Mouse (Mus musculus) limb, embryonic 11.5 days (tissue): Measurements from ENCODE around the gene Alox12e. TPM values are rescaled to one million over a fixed set of nuclear protein-coding genes. Genes with fewer than 3 reads are reported as not detected.

ENCODE experiments used
- ATAC-seq: fragments of 200-750 bp; cut with Nextera tagmentation; 2 replicates; pipeline ENCODE4 v1.8.0; 2017; ENCODE audit warnings: low read depth; ENCODE audit not compliant: insufficient number of reproducible peaks, low FRiP score, low TSS enrichment
- DNase-seq: peaks from one replicate; pipeline ENCODE4 v3.0.0-alpha.2; 2015; ENCODE audit warnings: low spot score
- H3K27ac ChIP-seq: fragments of 300-500 bp; sonication (generic); replicated peaks from 2 replicates; pipeline ENCODE4 v1.5.1; 2014; ENCODE audit warnings: low read depth, mild to moderate bottlenecking, low read length
- H3K27me3 ChIP-seq: fragments of 300-500 bp; sonication (generic); 2 replicates; pipeline ENCODE4 v1.6.1; 2014; ENCODE audit warnings: mild to moderate bottlenecking, low read length, mixed read lengths; ENCODE audit not compliant: control insufficient read depth, insufficient read depth
- H3K36me3 ChIP-seq: fragments of 300-500 bp; sonication (generic); 2 replicates; pipeline ENCODE4 v1.6.1; 2014; ENCODE audit warnings: mild to moderate bottlenecking, low read length, moderate library complexity, mixed read lengths; ENCODE audit not compliant: control insufficient read depth, insufficient read depth
- H3K4me1 ChIP-seq: fragments of 300-500 bp; sonication (generic); 2 replicates; pipeline ENCODE4 v1.6.1; 2014; ENCODE audit warnings: low read length, mixed read lengths; ENCODE audit not compliant: control insufficient read depth, insufficient read depth
- H3K4me2 ChIP-seq: fragments of 300-500 bp; sonication (generic); 2 replicates; pipeline ENCODE4 v1.6.1; 2014; ENCODE audit warnings: low read depth, mild to moderate bottlenecking, moderate library complexity; ENCODE audit not compliant: severe bottlenecking
- H3K4me3 ChIP-seq: fragments of 300-500 bp; sonication (generic); 2 replicates; pipeline ENCODE4 v1.5.1; 2014; ENCODE audit warnings: low read depth, low read length
- H3K9ac ChIP-seq: fragments of 300-500 bp; sonication (generic); 2 replicates; pipeline ENCODE4 v1.6.1; 2014; ENCODE audit warnings: mild to moderate bottlenecking, low read length
- H3K9me3 ChIP-seq: fragments of 300-500 bp; sonication (generic); 2 replicates; pipeline ENCODE4 v1.6.1; 2016; ENCODE audit warnings: low read length; ENCODE audit not compliant: control insufficient read depth
- WGBS: fragments of 180-500 bp; shearing (Covaris S2); extraction: QIAGEN DNeasy Blood & Tissue Kit; methylation state at CpG from one replicate; pipeline ENCODE4 v1.1.7; 2014; 5-methylcytosine and 5-hydroxymethylcytosine counted together
- polyA plus RNA-seq: library from polyadenylated mRNA; unstranded; fragments of >200 nt; fragmentation: Nextera tagmentation; extraction: Ambion mirVana; gene quantifications from 2 replicates; pipeline ENCODE4 v1.2.1, GENCODE M21; 2014

The Alox12e gene
- polyA plus RNA-seq, 1 experiment from 2014 or later, result not detected

- no peak overlapping the region for H3K4me2 ChIP-seq
- H3K9me3 ChIP-seq, result no peaks in the 10 kb centered on the region
- DNase-seq (peak; percentile 79), ATAC-seq (no peak)
- H3K4me1 ChIP-seq, result no peaks in the 10 kb centered on the region
- no peak overlapping the region for H3K27ac ChIP-seq
- no peaks in the 10 kb centered on the region for H3K27me3 ChIP-seq
- H3K4me3 ChIP-seq, result no peak overlapping the region
- H3K36me3 ChIP-seq, result no peaks in the 10 kb centered on the region
- no peak overlapping the region for H3K9ac ChIP-seq
- WGBS, result 32% methylated on average over 4 of the region's 4 CpGs
Measured at GRCm38 (mm10) chr11:70334477-70334876, 12.0 kb upstream of the Alox12e start.

GRCm38 (mm10) chr11:70324726-70325125 lies 2.3 kb upstream of the Alox12e start:
- no peak for DNase-seq
- Histone ChIP-seq H3K9ac (no peak overlapping the region), H3K27ac (no peak overlapping the region), H3K9me3 (no peaks in the 10 kb centered on the region), H3K4me3 (no peak overlapping the region), H3K27me3 (peaks cover 30% of the 10 kb centered on the region), H3K4me1 (no peaks in the 10 kb centered on the region), H3K36me3 (no peaks in the 10 kb centered on the region), H3K4me2 (no peak overlapping the region)
- WGBS, result 87% methylated on average over 8 of the region's 8 CpGs
- no peak for ATAC-seq

- Histone ChIP-seq H3K27me3 (peaks cover 33% of the 10 kb centered on the region), H3K9me3 (no peaks in the 10 kb centered on the region), H3K4me3 (no peak overlapping the region), H3K36me3 (no peaks in the 10 kb centered on the region), H3K4me2 (no peak overlapping the region; the same call in 1 of the 2 replicates), H3K27ac (no peak overlapping the region), H3K9ac (no peak overlapping the region), H3K4me1 (no peaks in the 10 kb centered on the region)
- 3% methylated on average over 15 of the region's 15 CpGs for WGBS
- DNase-seq, result peak; percentile 76
- ATAC-seq, result no peak
Measured at GRCm38 (mm10) chr11:70321664-70322063, 764 bp downstream of the Alox12e start.

GRCm38 (mm10) chr11:70319614-70320013 lies 2.8 kb downstream of the Alox12e start:
- H3K4me2 ChIP-seq, result no peak overlapping the region
- peaks cover 33% of the 10 kb centered on the region for H3K27me3 ChIP-seq
- no peak overlapping the region for H3K9ac ChIP-seq
- H3K9me3 ChIP-seq, result no peaks in the 10 kb centered on the region
- 77% methylated on average over 12 of the region's 12 CpGs for WGBS
- H3K36me3 ChIP-seq, result no peaks in the 10 kb centered on the region
- no peak overlapping the region for H3K27ac ChIP-seq
- DNase-seq (no peak), ATAC-seq (no peak)
- no peak overlapping the region for H3K4me3 ChIP-seq
- no peaks in the 10 kb centered on the region for H3K4me1 ChIP-seq

- H3K9me3 ChIP-seq, result no peaks in the 10 kb centered on the region
- WGBS, result 40% methylated on average over 7 of the region's 7 CpGs
Measured at GRCm38 (mm10) chr11:70313833-70314232, 8.6 kb downstream of the Alox12e start.

GRCm38 (mm10) chr11:70309341-70309740 lies 13.1 kb downstream of the Alox12e start:
- no peaks in the 10 kb centered on the region for H3K4me1 ChIP-seq
- no peak overlapping the region for H3K9ac ChIP-seq
- ATAC-seq, result no peak
- WGBS, result 31% methylated on average over 9 of the region's 9 CpGs
- no peaks in the 10 kb centered on the region for H3K36me3 ChIP-seq
- peak; percentile 38 for DNase-seq
- no peaks in the 10 kb centered on the region for H3K27me3 ChIP-seq
- H3K27ac ChIP-seq, result no peak overlapping the region
- H3K4me3 ChIP-seq, result no peak overlapping the region
- no peak overlapping the region for H3K4me2 ChIP-seq
- no peaks in the 10 kb centered on the region for H3K9me3 ChIP-seq

More at GRCm38 (mm10) chr11:70313833-70314232, 8.6 kb downstream of the Alox12e start:
- H3K4me2 ChIP-seq, result no peak overlapping the region
- ATAC-seq (no peak), DNase-seq (peak; percentile 35)
- H3K9ac ChIP-seq, result no peak overlapping the region
- no peak overlapping the region for H3K4me3 ChIP-seq
- H3K4me1 ChIP-seq, result no peaks in the 10 kb centered on the region
- no peaks in the 10 kb centered on the region for H3K27me3 ChIP-seq
- H3K27ac ChIP-seq, result no peak overlapping the region
- H3K36me3 ChIP-seq, result no peaks in the 10 kb centered on the region

- Histone ChIP-seq H3K4me2 (no peak overlapping the region), H3K27ac (no peak overlapping the region)
- 95% methylated on average over 2 of the region's 2 CpGs for WGBS
Measured at GRCm38 (mm10) chr11:70308296-70308695, 14.1 kb downstream of the Alox12e start.

GRCm38 (mm10) chr11:70306159-70306558 lies 16.3 kb downstream of the Alox12e start:
- no peak overlapping the region for H3K4me3 ChIP-seq
- H3K36me3 ChIP-seq, result no peaks in the 10 kb centered on the region
- no peak for ATAC-seq
- H3K4me2 ChIP-seq, result no peak overlapping the region
- H3K27ac ChIP-seq, result no peak overlapping the region
- no peaks in the 10 kb centered on the region for H3K9me3 ChIP-seq
- no peak overlapping the region for H3K9ac ChIP-seq
- 55% methylated on average over 7 of the region's 7 CpGs for WGBS
- DNase-seq, result no peak
- H3K27me3 ChIP-seq, result no peaks in the 10 kb centered on the region
- H3K4me1 ChIP-seq, result no peaks in the 10 kb centered on the region

More at GRCm38 (mm10) chr11:70308296-70308695, 14.1 kb downstream of the Alox12e start:
- Histone ChIP-seq H3K9me3 (no peaks in the 10 kb centered on the region), H3K27me3 (no peaks in the 10 kb centered on the region), H3K4me3 (no peak overlapping the region), H3K36me3 (no peaks in the 10 kb centered on the region), H3K9ac (no peak overlapping the region), H3K4me1 (no peaks in the 10 kb centered on the region)
- no peak for DNase-seq
- ATAC-seq, result no peak

GRCm38 (mm10) chr11:70302293-70302692 lies 20.1 kb downstream of the Alox12e start:
- Histone ChIP-seq H3K4me1 (no peaks in the 10 kb centered on the region), H3K27ac (no peak overlapping the region), H3K27me3 (no peaks in the 10 kb centered on the region), H3K9ac (no peak overlapping the region), H3K36me3 (no peaks in the 10 kb centered on the region), H3K9me3 (no peaks in the 10 kb centered on the region), H3K4me3 (no peak overlapping the region), H3K4me2 (no peak overlapping the region)
- WGBS, result 88% methylated on average over 4 of the region's 4 CpGs
- DNase-seq (no peak), ATAC-seq (no peak)
